Mouse (Mus musculus): Measurements from ENCODE around the gene Yes1. TPM values are rescaled to one million over a fixed set of nuclear protein-coding genes. Genes with fewer than 3 reads are reported as not detected.
A peak's percentile ranks its signal among the peaks of the same experiment; 100 is the strongest.
"Not testable (repeated sequence)": the region's sequence is repeated elsewhere in the genome, so short reads cannot be mapped to it uniquely, and the experiment has no call there.

Gene Yes1
- 48.5 and 51.4 TPM in 2 replicates for total RNA-seq (2021)
- long read RNA-seq, experiment 1, full-length matches to known transcripts = 13 of 18 reads
- long read RNA-seq, experiment 1, partial matches to known transcripts = 0 of 18 reads
- long read RNA-seq, experiment 1, other reads (novel, unspliced or antisense) = 5 of 18 reads
- long read RNA-seq, experiment 2, full-length matches to known transcripts = 21 of 27 reads
- long read RNA-seq, experiment 2, partial matches to known transcripts = 2 of 27 reads
- long read RNA-seq, experiment 2, other reads (novel, unspliced or antisense) = 4 of 27 reads

GRCm38 (mm10) chr5:32610801-32611340 is at the start of gene Yes1:
Yes1 (plus strand) TSS chr5:32611171.
- peak; percentile 94 for DNase-seq

GRCm38 (mm10) chr5:32564697-32565096 is 46.3 kb upstream of the Yes1 start:
- no peak for DNase-seq

- DNase-seq = no peak
These were observed 39.2 kb upstream of the Yes1 start for GRCm38 (mm10) chr5:32571802-32572201.

GRCm38 (mm10) chr5:32588136-32588535 is 22.8 kb upstream of the Yes1 start:
- DNase-seq = peak; percentile 74

GRCm38 (mm10) chr5:32593793-32594192 is 17.2 kb upstream of the Yes1 start:
- DNase-seq = peak; percentile 35

GRCm38 (mm10) chr5:32594358-32594757 is 16.6 kb upstream of the Yes1 start:
- DNase-seq = peak; percentile 16

- DNase-seq = no peak
These were observed 5.1 kb upstream of the Yes1 start for GRCm38 (mm10) chr5:32605911-32606310.

- peak; percentile 55 for DNase-seq
These were observed 3.1 kb upstream of the Yes1 start for GRCm38 (mm10) chr5:32607776-32608355.

GRCm38 (mm10) chr5:32608516-32608915 is 2.5 kb upstream of the Yes1 start:
- peak; percentile 21 for DNase-seq

GRCm38 (mm10) chr5:32610064-32610800 is 739 bp upstream of the Yes1 start:
- DNase-seq = peak; percentile 72

- peak; percentile 68 for DNase-seq
These were observed 480 bp downstream of the Yes1 start for GRCm38 (mm10) chr5:32611341-32611961.

GRCm38 (mm10) chr5:32614291-32614690 is 3.3 kb downstream of the Yes1 start:
- DNase-seq = no peak

GRCm38 (mm10) chr5:32614691-32615090 is 3.7 kb downstream of the Yes1 start:
- DNase-seq = no peak

GRCm38 (mm10) chr5:32616489-32616888 is 5.5 kb downstream of the Yes1 start:
- DNase-seq = not testable (repeated sequence)

GRCm38 (mm10) chr5:32617851-32618250 is 6.9 kb downstream of the Yes1 start:
- DNase-seq = no peak

GRCm38 (mm10) chr5:32623649-32624048 is 12.7 kb downstream of the Yes1 start:
- DNase-seq = no peak

GRCm38 (mm10) chr5:32624777-32625176 is 13.8 kb downstream of the Yes1 start:
- DNase-seq = no peak

GRCm38 (mm10) chr5:32633185-32633584 is 22.2 kb downstream of the Yes1 start:
- no peak for DNase-seq

- DNase-seq = no peak
These were observed 46.4 kb downstream of the Yes1 start for GRCm38 (mm10) chr5:32657386-32657785.

- no peak for DNase-seq
These were observed 71.5 kb downstream of the Yes1 start for GRCm38 (mm10) chr5:32682475-32682874.

GRCm38 (mm10) chr5:32693411-32693810 is 82.4 kb downstream of the Yes1 start:
- DNase-seq = no peak

- no peak for DNase-seq
These were observed 86.4 kb downstream of the Yes1 start for GRCm38 (mm10) chr5:32697208-32697867.

Data from adrenal gland, postnatal 14 days (tissue).